Mouse (Mus musculus) layer of hippocampus, adult 11-12 months (tissue): Measurements from ENCODE around the gene Cela2a.

Experiments used
- DNase-seq: peaks from one replicate; pipeline ENCODE4 v3.0.0; 2022; ENCODE audit warnings: low spot score

Cela2a gene

GRCm38 (mm10) chr4:141826060-141826459, at the start of gene Cela2a:
Gene Cela2a (minus strand): TSS chr4:141826160.
- no peak for DNase-seq

GRCm38 (mm10) chr4:141875481-141876108, 49.6 kb upstream of the Cela2a start:
- DNase-seq = no peak

GRCm38 (mm10) chr4:141874601-141875460, 48.9 kb upstream of the Cela2a start, which contains the start of gene Efhd2:
Gene Efhd2 (minus strand): TSS chr4:141874920.
- peak; percentile 80 for DNase-seq

- DNase-seq = no peak
These were observed 48.2 kb upstream of the Cela2a start for GRCm38 (mm10) chr4:141874111-141874600.

- DNase-seq = no peak
These were observed 47.0 kb upstream of the Cela2a start for GRCm38 (mm10) chr4:141872977-141873376.

GRCm38 (mm10) chr4:141871909-141872308, 45.9 kb upstream of the Cela2a start:
- DNase-seq = peak; percentile 76

GRCm38 (mm10) chr4:141871333-141871725, 45.4 kb upstream of the Cela2a start:
- DNase-seq = no peak

GRCm38 (mm10) chr4:141870666-141871332, 44.8 kb upstream of the Cela2a start:
- peak; percentile 45 for DNase-seq

GRCm38 (mm10) chr4:141869436-141870215, 43.7 kb upstream of the Cela2a start:
- DNase-seq = no peak

GRCm38 (mm10) chr4:141868051-141868450, 42.1 kb upstream of the Cela2a start:
- no peak for DNase-seq

GRCm38 (mm10) chr4:141867498-141867897, 41.5 kb upstream of the Cela2a start:
- peak; percentile 77 for DNase-seq

- DNase-seq = no peak
These were observed 41.1 kb upstream of the Cela2a start for GRCm38 (mm10) chr4:141866933-141867490.

GRCm38 (mm10) chr4:141865600-141865999, 39.6 kb upstream of the Cela2a start:
- no peak for DNase-seq

- DNase-seq = no peak
These were observed 39.0 kb upstream of the Cela2a start for GRCm38 (mm10) chr4:141865006-141865405.

- no peak for DNase-seq
These were observed 38.5 kb upstream of the Cela2a start for GRCm38 (mm10) chr4:141864506-141864905.

GRCm38 (mm10) chr4:141863726-141864280, 37.8 kb upstream of the Cela2a start:
- DNase-seq = no peak

GRCm38 (mm10) chr4:141862867-141863266, 36.9 kb upstream of the Cela2a start:
- DNase-seq = no peak

GRCm38 (mm10) chr4:141861591-141862295, 35.8 kb upstream of the Cela2a start:
- no peak for DNase-seq

- no peak for DNase-seq
These were observed 34.4 kb upstream of the Cela2a start for GRCm38 (mm10) chr4:141860246-141860841.

GRCm38 (mm10) chr4:141859351-141859750, 33.4 kb upstream of the Cela2a start:
- no peak for DNase-seq
